Mouse (Mus musculus): Measurements from ENCODE around the gene Tnfrsf25. TPM values are rescaled to one million over a fixed set of nuclear protein-coding genes. Genes with fewer than 3 reads are reported as not detected.

The Tnfrsf25 gene
- polyA plus RNA-seq, 1 experiment: 0.95 TPM

DNA sequence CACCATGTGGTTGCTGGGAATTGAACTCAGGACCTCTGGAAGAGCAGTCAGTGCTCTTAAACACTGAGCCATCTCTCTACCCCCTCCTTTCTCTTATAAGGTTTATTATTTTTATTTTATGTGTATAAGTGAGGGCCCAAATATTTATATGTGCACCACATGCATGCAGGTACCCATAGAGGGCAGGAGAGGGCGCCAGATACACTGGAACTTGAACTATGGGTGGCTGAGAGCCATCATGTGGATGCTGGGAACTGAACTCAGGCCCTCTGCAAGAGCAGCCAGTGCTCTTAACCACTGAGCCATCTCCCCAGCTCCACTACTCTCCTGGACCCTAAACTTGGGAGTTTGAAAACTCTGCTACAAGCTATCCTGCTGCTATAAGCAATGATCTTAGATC lies 27.9 kb downstream of the Tnfrsf25 start:
- Histone ChIP-seq H3K4me3 (ENCODE audit: insufficient read depth, poor library complexity, severe bottlenecking) (no peak overlapping the region), H3K27me3 (ENCODE audit: control insufficient read depth, insufficient read depth, insufficient read length) (peaks cover 45% of the 10 kb centered on the region), H3K79me2 (ENCODE audit: control insufficient read depth, insufficient read depth) (no peaks in the 10 kb centered on the region), H3K79me3 (ENCODE audit: low read depth) (no peaks in the 10 kb centered on the region), H3ac (ENCODE audit: control insufficient read depth, insufficient read length, low read depth) (no peak overlapping the region), H3K36me3 (ENCODE audit: control insufficient read depth, insufficient read depth) (no peaks in the 10 kb centered on the region)
- TF ChIP-seq CEBPB (IDR thresholded peaks at IDR 0.05; ENCODE audit: low read depth) (no peak), FOSL1 (IDR thresholded peaks at IDR 0.05; ENCODE audit: insufficient read depth, low read length, poor library complexity, severe bottlenecking) (no peak), USF1 (IDR thresholded peaks at IDR 0.05; ENCODE audit: low read depth) (no peak)

DNA sequence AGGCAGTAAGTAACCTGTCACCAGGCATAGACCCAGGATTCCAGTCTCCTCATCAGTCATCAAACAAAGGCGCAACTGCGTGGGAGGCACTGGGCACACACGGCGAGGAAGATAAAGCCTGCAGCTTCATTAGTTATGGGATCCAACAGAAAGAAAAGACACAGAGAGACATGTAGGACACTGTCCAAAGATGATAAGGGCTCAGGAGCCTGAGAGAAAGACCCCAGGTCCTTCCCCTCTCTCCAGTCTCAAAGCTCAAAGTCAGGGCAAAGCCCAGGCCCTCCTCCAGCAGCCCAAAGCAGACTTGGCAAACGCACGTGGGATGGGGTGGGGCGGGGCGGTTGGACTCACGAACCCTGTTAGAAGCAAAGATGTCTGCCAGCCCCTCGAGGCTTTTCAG lies 29.7 kb downstream of the Tnfrsf25 start:
- Histone ChIP-seq H3K36me3 (ENCODE audit: control insufficient read depth, insufficient read depth) (no peaks in the 10 kb centered on the region), H3K79me3 (ENCODE audit: low read depth) (no peaks in the 10 kb centered on the region), H3K79me2 (ENCODE audit: control insufficient read depth, insufficient read depth) (no peaks in the 10 kb centered on the region), H3K4me3 (ENCODE audit: insufficient read depth, poor library complexity, severe bottlenecking) (no peak overlapping the region), H3ac (ENCODE audit: control insufficient read depth, insufficient read length, low read depth) (no peak overlapping the region), H3K27me3 (ENCODE audit: control insufficient read depth, insufficient read depth, insufficient read length) (peaks cover 63% of the 10 kb centered on the region)
- TF ChIP-seq CTCF (IDR thresholded peaks at IDR 0.05; ENCODE audit: control insufficient read depth, insufficient read depth, insufficient read length) (no peak), MYOD1 (IDR thresholded peaks at IDR 0.05; ENCODE audit: control insufficient read depth, insufficient read length, low read depth) (no peak), USF1 (IDR thresholded peaks at IDR 0.05; ENCODE audit: low read depth) (no peak), MAX (IDR thresholded peaks at IDR 0.05) (no peak), CEBPB (IDR thresholded peaks at IDR 0.05; ENCODE audit: low read depth) (no peak), MYOG (IDR thresholded peaks at IDR 0.05; ENCODE audit: control insufficient read depth, extremely low read depth, insufficient read length) (no peak), FOSL1 (IDR thresholded peaks at IDR 0.05; ENCODE audit: insufficient read depth, low read length, poor library complexity, severe bottlenecking) (no peak)

DNA sequence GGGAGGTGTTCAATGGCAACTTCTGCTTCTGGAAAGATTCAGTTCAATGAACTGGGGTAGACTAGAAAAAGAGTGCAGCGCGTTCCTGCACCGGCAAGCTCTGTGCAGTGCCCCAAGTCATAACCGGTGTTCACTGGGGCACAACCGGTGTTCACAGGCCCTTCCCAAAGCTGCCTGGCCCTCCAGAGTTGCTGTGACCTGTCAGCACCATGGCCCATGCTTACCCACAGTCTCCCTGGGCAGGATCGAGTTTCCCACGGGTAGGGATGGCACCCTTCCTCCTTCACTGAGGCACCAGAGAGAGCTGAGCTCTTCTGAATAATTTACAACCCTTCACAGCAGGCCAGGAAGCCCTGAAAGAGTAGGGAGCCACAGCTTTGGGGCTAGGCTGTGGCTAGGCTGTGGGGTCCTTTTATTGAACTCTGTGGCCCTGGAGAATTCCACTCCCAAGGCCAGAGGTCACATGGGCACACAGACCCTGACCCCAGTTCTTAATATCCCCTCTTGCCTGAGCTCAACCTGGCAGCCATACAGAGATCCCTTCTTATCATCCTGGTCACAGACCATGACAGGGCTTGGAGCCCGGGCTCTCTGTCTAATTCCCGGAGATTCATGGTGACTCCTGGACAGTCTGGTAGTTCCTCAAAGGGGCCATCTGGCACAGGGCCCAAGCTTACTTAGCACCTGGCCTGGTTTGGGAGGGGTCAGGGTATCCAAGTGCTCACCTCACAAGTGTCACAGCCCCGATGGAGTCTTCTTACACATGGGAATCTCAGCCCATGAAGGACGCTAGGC lies 30.5 kb downstream of the Tnfrsf25 start:
- Histone ChIP-seq H3K27me3 (ENCODE audit: control insufficient read depth, insufficient read depth, insufficient read length) (peaks cover 63% of the 10 kb centered on the region), H3K36me3 (ENCODE audit: control insufficient read depth, insufficient read depth) (no peaks in the 10 kb centered on the region), H3K79me2 (ENCODE audit: control insufficient read depth, insufficient read depth) (no peaks in the 10 kb centered on the region), H3K4me3 (ENCODE audit: insufficient read depth, poor library complexity, severe bottlenecking) (no peak overlapping the region), H3K79me3 (ENCODE audit: low read depth) (no peaks in the 10 kb centered on the region), H3ac (ENCODE audit: control insufficient read depth, insufficient read length, low read depth) (no peak overlapping the region)
- TF ChIP-seq USF1 (IDR thresholded peaks at IDR 0.05; ENCODE audit: low read depth) (no peak), CTCF (IDR thresholded peaks at IDR 0.05; ENCODE audit: control insufficient read depth, insufficient read depth, insufficient read length) (no peak), MAX (IDR thresholded peaks at IDR 0.05) (no peak), FOSL1 (IDR thresholded peaks at IDR 0.05; ENCODE audit: insufficient read depth, low read length, poor library complexity, severe bottlenecking) (no peak), MYOD1 (IDR thresholded peaks at IDR 0.05; ENCODE audit: control insufficient read depth, insufficient read length, low read depth) (no peak), MYOG (IDR thresholded peaks at IDR 0.05; ENCODE audit: control insufficient read depth, extremely low read depth, insufficient read length) (no peak), CEBPB (IDR thresholded peaks at IDR 0.05; ENCODE audit: low read depth) (no peak)

DNA sequence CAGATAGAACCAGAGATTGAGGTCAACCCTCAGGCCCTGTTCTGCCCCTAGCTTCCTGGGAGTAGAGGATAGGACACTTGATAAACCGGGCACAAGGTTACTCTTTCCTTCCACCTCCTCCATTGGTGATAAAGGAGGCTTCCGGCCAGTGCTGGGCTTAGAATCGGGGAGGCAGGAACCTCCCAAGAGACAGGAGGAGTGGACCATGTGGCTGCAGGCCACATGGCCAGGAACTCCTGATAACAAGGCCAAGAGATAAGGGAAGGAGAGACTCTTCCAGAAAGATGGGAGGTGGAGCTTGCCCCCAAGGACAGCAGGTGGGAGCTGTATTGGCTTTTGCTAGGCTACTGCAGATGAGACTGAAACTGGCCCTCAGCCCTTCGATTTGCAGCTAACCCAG lies 34.8 kb downstream of the Tnfrsf25 start:
- Histone ChIP-seq H3K36me3 (ENCODE audit: control insufficient read depth, insufficient read depth) (no peaks in the 10 kb centered on the region), H3K79me3 (ENCODE audit: low read depth) (no peaks in the 10 kb centered on the region), H3K27me3 (ENCODE audit: control insufficient read depth, insufficient read depth, insufficient read length) (peaks cover 55% of the 10 kb centered on the region), H3K4me3 (ENCODE audit: insufficient read depth, poor library complexity, severe bottlenecking) (no peak overlapping the region), H3ac (ENCODE audit: control insufficient read depth, insufficient read length, low read depth) (no peak overlapping the region), H3K79me2 (ENCODE audit: control insufficient read depth, insufficient read depth) (no peaks in the 10 kb centered on the region)
- TF ChIP-seq FOSL1 (IDR thresholded peaks at IDR 0.05; ENCODE audit: insufficient read depth, low read length, poor library complexity, severe bottlenecking) (no peak), MYOD1 (IDR thresholded peaks at IDR 0.05; ENCODE audit: control insufficient read depth, insufficient read length, low read depth) (no peak), CEBPB (IDR thresholded peaks at IDR 0.05; ENCODE audit: low read depth) (no peak), MYOG (IDR thresholded peaks at IDR 0.05; ENCODE audit: control insufficient read depth, extremely low read depth, insufficient read length) (no peak), CTCF (IDR thresholded peaks at IDR 0.05; ENCODE audit: control insufficient read depth, insufficient read depth, insufficient read length) (no peak), USF1 (IDR thresholded peaks at IDR 0.05; ENCODE audit: low read depth) (no peak), MAX (IDR thresholded peaks at IDR 0.05) (no peak)

DNA sequence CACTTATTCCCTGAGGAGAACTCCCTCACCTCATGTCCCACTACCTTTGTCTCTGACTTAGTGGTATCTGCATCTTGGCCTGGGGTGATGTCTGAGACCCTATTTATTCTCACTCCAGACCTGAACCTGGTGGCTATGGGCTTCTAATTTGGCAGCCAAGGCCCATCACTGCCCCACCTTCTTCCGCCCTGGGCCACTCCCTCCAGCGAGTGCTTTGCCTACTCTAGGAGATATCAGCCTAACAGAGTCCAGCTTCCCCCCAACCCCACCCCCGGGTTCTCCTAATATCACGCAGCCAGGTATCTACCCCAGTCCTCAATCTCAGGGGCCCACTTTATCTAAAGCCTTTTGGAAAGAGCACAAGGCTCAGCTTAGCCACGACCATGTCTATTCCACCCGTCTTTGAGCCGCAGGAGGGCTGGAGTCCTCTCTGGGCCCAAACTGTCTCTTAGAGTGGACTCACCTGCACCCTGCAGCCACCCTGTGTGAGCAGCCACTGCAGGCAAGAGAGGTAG lies 35.8 kb downstream of the Tnfrsf25 start:
- H3K36me3 ChIP-seq (ENCODE audit: control insufficient read depth, insufficient read depth): no peaks in the 10 kb centered on the region
- no peak overlapping the region for H3ac ChIP-seq (ENCODE audit: control insufficient read depth, insufficient read length, low read depth)
- TF ChIP-seq CTCF (IDR thresholded peaks at IDR 0.05; ENCODE audit: control insufficient read depth, insufficient read depth, insufficient read length) (no peak), FOSL1 (IDR thresholded peaks at IDR 0.05; ENCODE audit: insufficient read depth, low read length, poor library complexity, severe bottlenecking) (no peak), MYOD1 (IDR thresholded peaks at IDR 0.05; ENCODE audit: control insufficient read depth, insufficient read length, low read depth) (no peak), MAX (IDR thresholded peaks at IDR 0.05) (no peak), USF1 (IDR thresholded peaks at IDR 0.05; ENCODE audit: low read depth) (no peak), CEBPB (IDR thresholded peaks at IDR 0.05; ENCODE audit: low read depth) (no peak), MYOG (IDR thresholded peaks at IDR 0.05; ENCODE audit: control insufficient read depth, extremely low read depth, insufficient read length) (no peak)
- H3K79me2 ChIP-seq (ENCODE audit: control insufficient read depth, insufficient read depth): no peaks in the 10 kb centered on the region
- no peak overlapping the region for H3K4me3 ChIP-seq (ENCODE audit: insufficient read depth, poor library complexity, severe bottlenecking)
- H3K79me3 ChIP-seq (ENCODE audit: low read depth): no peaks in the 10 kb centered on the region
- H3K27me3 ChIP-seq (ENCODE audit: control insufficient read depth, insufficient read depth, insufficient read length): peaks cover 49% of the 10 kb centered on the region

Measured in C2C12 (cell line).